ENCODE assay signal across 14 mouse cellular contexts in the genomic region with DNA sequence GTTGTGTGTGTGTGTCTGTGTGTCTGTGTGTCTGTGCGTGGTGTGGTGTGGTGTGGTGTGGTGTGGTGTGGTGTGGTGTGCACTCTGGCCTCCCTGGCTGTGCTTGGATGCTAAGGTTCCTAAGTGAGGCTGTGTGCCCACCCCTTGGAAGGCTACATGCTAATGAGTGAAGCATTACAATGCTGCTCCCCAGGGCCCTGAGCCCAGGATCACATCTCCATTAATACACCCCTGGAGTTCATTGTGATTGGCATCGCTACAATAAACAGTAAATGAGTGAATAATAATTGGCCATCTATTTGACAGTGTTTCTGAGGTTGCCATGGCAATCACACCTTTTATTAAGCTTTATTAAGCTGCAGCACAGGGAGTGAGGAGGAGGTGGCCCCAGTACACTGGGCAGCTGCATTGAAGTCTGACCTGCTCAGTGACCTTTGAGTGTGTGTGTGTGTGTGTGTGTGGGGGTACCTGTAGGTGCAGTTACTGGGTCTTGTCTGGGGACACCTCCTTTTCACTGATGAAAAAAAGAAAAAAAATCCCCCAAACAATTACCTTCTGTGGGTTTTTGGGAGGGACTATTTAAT.
DNase-seq lines count a peak whose midpoint lies in the region; ATAC-seq lines count a peak whose summit lies in the region.
"Had no signal": no experiment of that assay in that cellular context is flagged by ENCODE, and none has a peak within 500 bp of the region (broad histone marks: within the 10 kb centered on the region; RNA-seq: fewer than 3 reads in every experiment).

No protein-coding gene starts in this region.

- H3K27me3 ChIP-seq in embryonic facial prominence, embryonic 11.5 days (ENCODE audit: control insufficient read depth, insufficient read depth, low read length): no peaks in the 10 kb centered on the region
- peaks cover 79% of the 10 kb centered on the region for H3K27me3 ChIP-seq in embryonic facial prominence, embryonic 10.5 days (replicated peaks; ENCODE audit: low read depth, poor library complexity, severe bottlenecking)
- H3K27me3 ChIP-seq in embryonic facial prominence, embryonic 14.5 days (replicated peaks; ENCODE audit: control insufficient read depth, insufficient read depth, low read length): no peaks in the 10 kb centered on the region
- peaks cover 61% of the 10 kb centered on the region for H3K27me3 ChIP-seq in hindbrain, embryonic 13.5 days
- no peaks in the 10 kb centered on the region for H3K27me3 ChIP-seq in midbrain, embryonic 16.5 days (ENCODE audit: control insufficient read depth, insufficient read depth, low read depth, low read length)
- H3K27me3 ChIP-seq in liver, embryonic 11.5 days (replicated peaks; ENCODE audit: control insufficient read depth, insufficient read depth, low read length): no peaks in the 10 kb centered on the region
- H3K27me3 ChIP-seq: heart, embryonic 15.5 days had no signal

- no peak overlapping the region for H3K27ac ChIP-seq in embryonic facial prominence, embryonic 11.5 days (replicated peaks; ENCODE audit: low read depth, low read length)
- H3K27ac ChIP-seq in embryonic facial prominence, embryonic 10.5 days (replicated peaks): no peak overlapping the region
- H3K27ac ChIP-seq in embryonic facial prominence, embryonic 14.5 days (replicated peaks; ENCODE audit: low read depth, low read length): no peak overlapping the region
- peak overlapping the region; percentile 8; the same call in 1 of the 2 replicates for H3K27ac ChIP-seq in hindbrain, embryonic 13.5 days
- peak overlapping the region; percentile 18; the same call in 1 of the 2 replicates for H3K27ac ChIP-seq in midbrain, embryonic 16.5 days (ENCODE audit: low read length)
- no peak overlapping the region for H3K27ac ChIP-seq in liver, embryonic 11.5 days (ENCODE audit: low read depth, low read length)
- H3K27ac ChIP-seq: heart, embryonic 15.5 days had no signal

- 46% methylated on average over 2 of the region's 2 CpGs for WGBS in embryonic facial prominence, embryonic 11.5 days
- WGBS in embryonic facial prominence, embryonic 10.5 days: 40% methylated on average over 2 of the region's 2 CpGs
- WGBS in embryonic facial prominence, embryonic 14.5 days: 69% methylated on average over 2 of the region's 2 CpGs
- WGBS in hindbrain, embryonic 13.5 days: 12% methylated on average over 2 of the region's 2 CpGs
- 13% methylated on average over 2 of the region's 2 CpGs for WGBS in midbrain, embryonic 16.5 days
- 71% methylated on average over 2 of the region's 2 CpGs for WGBS in liver, embryonic 11.5 days

- H3K4me3 ChIP-seq in embryonic facial prominence, embryonic 11.5 days (ENCODE audit: low read depth, low read length): no peak overlapping the region
- no peak overlapping the region for H3K4me3 ChIP-seq in embryonic facial prominence, embryonic 10.5 days
- no peak overlapping the region for H3K4me3 ChIP-seq in embryonic facial prominence, embryonic 14.5 days (ENCODE audit: low read depth, low read length)
- H3K4me3 ChIP-seq in hindbrain, embryonic 13.5 days: no peak overlapping the region
- H3K4me3 ChIP-seq in midbrain, embryonic 16.5 days (ENCODE audit: low read depth, low read length): no peak overlapping the region
- no peak overlapping the region for H3K4me3 ChIP-seq in liver, embryonic 11.5 days (ENCODE audit: low read depth, low read length)
- H3K4me3 ChIP-seq: heart, embryonic 15.5 days; megakaryocyte, embryonic 14.5 days had no signal

- H3K9ac ChIP-seq in embryonic facial prominence, embryonic 11.5 days (replicated peaks; ENCODE audit: low read length): no peak overlapping the region
- no peak overlapping the region for H3K9ac ChIP-seq in embryonic facial prominence, embryonic 14.5 days (ENCODE audit: low read depth, low read length)
- H3K9ac ChIP-seq in hindbrain, embryonic 13.5 days: no peak overlapping the region
- H3K9ac ChIP-seq in midbrain, embryonic 16.5 days (ENCODE audit: low read depth, low read length): no peak overlapping the region
- no peak overlapping the region for H3K9ac ChIP-seq in liver, embryonic 11.5 days (ENCODE audit: low read depth, low read length)
- H3K9ac ChIP-seq: heart, embryonic 15.5 days had no signal

- no peaks in the 10 kb centered on the region for H3K36me3 ChIP-seq in embryonic facial prominence, embryonic 11.5 days (replicated peaks; ENCODE audit: control insufficient read depth, insufficient read depth, low read depth, low read length)
- H3K36me3 ChIP-seq in embryonic facial prominence, embryonic 10.5 days (replicated peaks): no peaks in the 10 kb centered on the region
- no peaks in the 10 kb centered on the region for H3K36me3 ChIP-seq in embryonic facial prominence, embryonic 14.5 days (ENCODE audit: control insufficient read depth, insufficient read depth, low read length)
- H3K36me3 ChIP-seq in hindbrain, embryonic 13.5 days: no peaks in the 10 kb centered on the region
- H3K36me3 ChIP-seq in midbrain, embryonic 16.5 days (ENCODE audit: control insufficient read depth, insufficient read depth, low read length): no peaks in the 10 kb centered on the region
- no peaks in the 10 kb centered on the region for H3K36me3 ChIP-seq in liver, embryonic 11.5 days (ENCODE audit: control insufficient read depth, insufficient read depth, low read length)
- H3K36me3 ChIP-seq: heart, embryonic 15.5 days had no signal

- ATAC-seq in embryonic facial prominence, embryonic 11.5 days (replicated peaks; ENCODE audit: insufficient number of reproducible peaks, low FRiP score, low TSS enrichment, low read depth): peak; percentile 48; the same call in 1 of the 2 replicates
- no peak for ATAC-seq in embryonic facial prominence, embryonic 14.5 days (ENCODE audit: low read depth)
- ATAC-seq in hindbrain, embryonic 13.5 days (ENCODE audit: low FRiP score): peak; percentile 52
- peak; percentile 72 for ATAC-seq in midbrain, embryonic 16.5 days
- no peak for ATAC-seq in liver, embryonic 11.5 days (replicated peaks; ENCODE audit: low FRiP score)

- peak; percentile 28 for DNase-seq in embryonic facial prominence, embryonic 11.5 days (ENCODE audit: low spot score)
- no peak for DNase-seq in embryonic facial prominence, embryonic 10.5 days (ENCODE audit: low spot score)
- DNase-seq in embryonic facial prominence, embryonic 14.5 days (ENCODE audit: low spot score): peak; percentile 12
- DNase-seq in cerebellum, postnatal 10 days: no peak
- DNase-seq in liver, embryonic 11.5 days (ENCODE audit: low spot score): no peak
- DNase-seq in kidney, postnatal 36 days: no peak
- DNase-seq: cerebellum, postnatal 36 days; gastrocnemius, postnatal 36 days; kidney, adult 18-20 months; lung, adult 18-20 months had no signal

- no peaks in the 10 kb centered on the region for H3K9me3 ChIP-seq in embryonic facial prominence, embryonic 11.5 days (replicated peaks; ENCODE audit: control insufficient read depth, low read length)
- no peaks in the 10 kb centered on the region for H3K9me3 ChIP-seq in embryonic facial prominence, embryonic 10.5 days
- H3K9me3 ChIP-seq in embryonic facial prominence, embryonic 14.5 days (ENCODE audit: control insufficient read depth, low read length): no peaks in the 10 kb centered on the region
- H3K9me3 ChIP-seq in hindbrain, embryonic 13.5 days: no peaks in the 10 kb centered on the region
- no peaks in the 10 kb centered on the region for H3K9me3 ChIP-seq in midbrain, embryonic 16.5 days (replicated peaks; ENCODE audit: control insufficient read depth, low read length, poor library complexity, severe bottlenecking)
- H3K9me3 ChIP-seq in liver, embryonic 11.5 days (ENCODE audit: control insufficient read depth, low read length): no peaks in the 10 kb centered on the region
- H3K9me3 ChIP-seq: heart, embryonic 15.5 days; megakaryocyte, embryonic 14.5 days had no signal

- H3K4me2 ChIP-seq in embryonic facial prominence, embryonic 11.5 days (ENCODE audit: low read depth, low read length): no peak overlapping the region
- no peak overlapping the region for H3K4me2 ChIP-seq in embryonic facial prominence, embryonic 14.5 days (ENCODE audit: low read depth, low read length)
- no peak overlapping the region for H3K4me2 ChIP-seq in hindbrain, embryonic 13.5 days
- no peak overlapping the region for H3K4me2 ChIP-seq in midbrain, embryonic 16.5 days (ENCODE audit: low read length)
- H3K4me2 ChIP-seq in liver, embryonic 11.5 days: no peak overlapping the region
- H3K4me2 ChIP-seq: heart, embryonic 15.5 days had no signal

- H3K4me1 ChIP-seq in embryonic facial prominence, embryonic 11.5 days (ENCODE audit: control insufficient read depth, insufficient read depth, low read length): no peaks in the 10 kb centered on the region
- H3K4me1 ChIP-seq in embryonic facial prominence, embryonic 10.5 days: peaks cover 36% of the 10 kb centered on the region
- H3K4me1 ChIP-seq in embryonic facial prominence, embryonic 14.5 days (ENCODE audit: control insufficient read depth, insufficient read depth, low read length): no peaks in the 10 kb centered on the region
- peaks cover 46% of the 10 kb centered on the region for H3K4me1 ChIP-seq in hindbrain, embryonic 13.5 days (replicated peaks)
- peaks cover 25% of the 10 kb centered on the region for H3K4me1 ChIP-seq in midbrain, embryonic 16.5 days (ENCODE audit: control insufficient read depth, insufficient read depth, low read length)
- H3K4me1 ChIP-seq in liver, embryonic 11.5 days (replicated peaks; ENCODE audit: control insufficient read depth, insufficient read depth, low read length): no peaks in the 10 kb centered on the region
- H3K4me1 ChIP-seq: heart, embryonic 15.5 days had no signal

Comparison
In these comparisons a context has a peak if more than half of its experiments do, and no peak if none do; other contexts are left out.
1. ATAC-seq: peak in embryonic facial prominence, embryonic 11.5 days (single experiment), hindbrain, embryonic 13.5 days (single experiment) and midbrain, embryonic 16.5 days (single experiment); none in embryonic facial prominence, embryonic 14.5 days (single experiment) and liver, embryonic 11.5 days (single experiment).
2. DNase-seq: peak in embryonic facial prominence, embryonic 11.5 days (single experiment) and embryonic facial prominence, embryonic 14.5 days (single experiment); none in embryonic facial prominence, embryonic 10.5 days (single experiment), cerebellum, postnatal 10 days (0 of 2), liver, embryonic 11.5 days (single experiment) and kidney, postnatal 36 days (0 of 2).
3. H3K27ac ChIP-seq: peak in hindbrain, embryonic 13.5 days (single experiment) and midbrain, embryonic 16.5 days (single experiment); none in embryonic facial prominence, embryonic 11.5 days (single experiment), embryonic facial prominence, embryonic 10.5 days (single experiment), embryonic facial prominence, embryonic 14.5 days (single experiment) and liver, embryonic 11.5 days (single experiment).